Mouse (Mus musculus): Measurements from ENCODE around the gene Pcdh15.

Pcdh15 gene

DNA sequence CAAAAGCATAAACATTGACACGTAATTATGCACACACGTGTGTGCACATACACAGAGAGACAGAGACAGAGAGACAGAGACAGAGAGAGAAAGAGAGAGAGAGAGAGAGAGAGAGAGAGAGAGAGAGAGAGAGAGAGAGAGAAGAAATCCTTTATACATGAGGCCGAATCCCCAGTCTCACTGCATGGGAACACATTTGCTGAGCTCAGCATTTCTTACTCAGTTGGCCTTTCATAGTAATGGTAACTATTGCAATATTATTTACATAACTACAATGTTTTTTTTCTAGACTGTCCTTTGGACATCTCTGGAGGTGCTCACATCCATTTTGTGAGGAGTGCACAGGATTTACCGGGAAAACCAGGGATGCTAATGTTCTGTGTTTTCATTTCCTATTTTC lies 705.9 kb downstream of the Pcdh15 start:
- no peak for DNase-seq (ENCODE audit: extremely low read depth, low read depth, low spot score)

GRCm38 (mm10) chr10:73812311-73812710 lies 713.2 kb downstream of the Pcdh15 start:
- DNase-seq (ENCODE audit: extremely low read depth, low read depth, low spot score) = no peak

DNA sequence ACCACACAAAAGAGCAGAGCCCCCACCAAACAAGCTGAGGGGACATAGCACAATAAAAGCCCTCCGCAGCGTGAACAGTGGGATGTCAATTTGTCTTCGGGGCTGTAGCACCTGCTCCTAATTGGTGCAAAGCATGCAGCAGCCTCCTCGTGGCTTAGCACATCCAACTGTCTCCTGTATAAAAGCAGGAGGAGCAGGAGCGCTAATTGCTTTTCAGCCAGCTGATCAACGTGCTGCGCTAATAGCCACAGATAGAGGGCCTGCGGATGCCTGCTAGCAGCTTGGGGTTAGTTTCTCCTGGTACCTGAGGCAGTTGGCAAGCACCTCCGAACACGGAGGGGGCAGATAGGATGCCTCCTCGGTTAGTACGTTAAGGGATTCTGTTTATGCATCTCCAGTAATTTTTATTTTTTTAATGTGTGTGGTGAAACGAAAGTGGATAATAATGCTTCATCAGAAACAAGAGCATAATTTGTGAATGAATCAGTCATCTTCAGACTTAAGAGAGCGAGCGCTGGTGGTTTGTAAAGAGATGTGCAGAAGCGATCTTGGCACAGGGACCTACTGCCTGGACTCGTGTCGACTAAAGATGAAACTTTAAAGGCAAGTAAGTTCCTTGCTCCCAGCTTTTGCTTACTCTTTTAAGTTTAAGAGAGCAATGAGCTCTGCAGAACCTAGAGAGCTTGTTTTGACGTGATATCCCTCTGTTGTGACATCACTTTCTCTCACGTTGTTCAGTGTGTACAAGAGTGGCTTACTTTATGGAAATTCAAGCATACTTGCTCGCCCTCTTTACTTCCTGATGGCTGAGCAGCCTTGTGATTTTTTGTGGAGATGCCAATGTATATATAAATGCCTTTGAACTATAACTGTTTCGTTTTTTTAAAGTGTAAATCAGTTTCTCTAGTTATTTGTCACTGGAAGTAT lies 722.8 kb downstream of the Pcdh15 start:
- no peak for DNase-seq (ENCODE audit: extremely low read depth, low read depth, low spot score)

DNA sequence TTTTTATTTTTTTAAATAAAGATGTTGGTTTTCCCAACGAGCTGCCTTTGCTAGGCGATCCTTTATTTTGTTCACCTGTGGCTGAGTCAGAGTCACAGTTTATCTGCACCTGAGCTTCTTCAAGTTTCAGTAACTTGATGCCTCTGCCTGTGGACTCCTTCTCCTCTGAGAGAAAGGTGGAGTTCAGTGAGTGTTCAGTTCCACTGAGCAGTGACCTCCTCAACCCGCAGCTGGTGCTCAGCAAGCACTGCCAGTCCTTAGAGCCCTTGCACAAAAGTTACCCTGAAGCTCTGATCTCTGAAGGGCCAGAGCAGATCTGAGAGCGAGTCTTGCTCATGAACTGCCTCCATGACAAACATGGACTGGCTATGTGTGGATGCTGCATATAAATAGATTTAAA lies 724.1 kb downstream of the Pcdh15 start:
- DNase-seq (ENCODE audit: extremely low read depth, low read depth, low spot score) = no peak

GRCm38 (mm10) chr10:73826354-73826753 lies 727.2 kb downstream of the Pcdh15 start:
- no peak for DNase-seq (ENCODE audit: extremely low read depth, low read depth, low spot score)

GRCm38 (mm10) chr10:73828781-73829180 lies 729.6 kb downstream of the Pcdh15 start:
- DNase-seq (ENCODE audit: extremely low read depth, low read depth, low spot score) = no peak

- DNase-seq (ENCODE audit: extremely low read depth, low read depth, low spot score) = no peak
These were observed 745.9 kb downstream of the Pcdh15 start for GRCm38 (mm10) chr10:73844998-73845397.

GRCm38 (mm10) chr10:73862181-73862580 lies 763.0 kb downstream of the Pcdh15 start:
- no peak for DNase-seq (ENCODE audit: extremely low read depth, low read depth, low spot score)

DNA sequence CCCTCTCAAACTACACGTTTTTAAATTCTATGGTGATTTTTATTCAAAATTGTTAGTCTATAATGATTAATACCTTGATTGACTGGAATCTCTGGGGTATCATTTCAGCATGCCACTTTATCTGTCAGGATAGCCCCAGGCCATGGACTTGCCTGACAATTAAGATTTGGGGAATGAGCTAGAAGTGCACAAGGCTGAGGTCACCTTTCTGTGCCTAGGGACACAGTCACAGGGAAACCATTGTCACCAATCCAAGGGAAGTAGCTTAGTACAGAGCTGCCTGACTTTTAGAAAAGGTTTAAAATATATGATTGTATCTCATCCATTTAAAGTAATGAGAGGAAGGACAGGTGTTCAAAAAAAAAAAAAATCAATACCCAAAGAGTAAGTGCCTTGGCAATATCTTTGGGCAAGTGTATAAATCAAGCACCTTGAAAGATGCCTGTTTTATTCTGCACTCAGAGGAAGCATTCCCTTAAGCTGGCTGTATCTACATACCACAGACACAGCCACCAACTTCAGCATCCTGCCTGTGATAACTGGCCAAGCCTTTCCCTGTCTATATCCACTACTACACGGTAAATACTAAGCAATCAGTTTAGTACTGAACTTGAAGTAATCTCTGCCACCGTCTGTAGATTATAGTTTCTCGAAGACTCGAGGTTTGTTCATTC lies 779.0 kb downstream of the Pcdh15 start:
- DNase-seq (ENCODE audit: extremely low read depth, low read depth, low spot score) = no peak

GRCm38 (mm10) chr10:73878729-73879067 lies 779.6 kb downstream of the Pcdh15 start:
- no peak for DNase-seq (ENCODE audit: extremely low read depth, low read depth, low spot score)

- DNase-seq (ENCODE audit: extremely low read depth, low read depth, low spot score) = no peak
These were observed 788.6 kb downstream of the Pcdh15 start for GRCm38 (mm10) chr10:73887771-73888170.

- DNase-seq (ENCODE audit: extremely low read depth, low read depth, low spot score) = no peak
These were observed 793.1 kb downstream of the Pcdh15 start for GRCm38 (mm10) chr10:73892251-73892650.

- no peak for DNase-seq (ENCODE audit: extremely low read depth, low read depth, low spot score)
These were observed 797.0 kb downstream of the Pcdh15 start for GRCm38 (mm10) chr10:73896086-73896607.

DNA sequence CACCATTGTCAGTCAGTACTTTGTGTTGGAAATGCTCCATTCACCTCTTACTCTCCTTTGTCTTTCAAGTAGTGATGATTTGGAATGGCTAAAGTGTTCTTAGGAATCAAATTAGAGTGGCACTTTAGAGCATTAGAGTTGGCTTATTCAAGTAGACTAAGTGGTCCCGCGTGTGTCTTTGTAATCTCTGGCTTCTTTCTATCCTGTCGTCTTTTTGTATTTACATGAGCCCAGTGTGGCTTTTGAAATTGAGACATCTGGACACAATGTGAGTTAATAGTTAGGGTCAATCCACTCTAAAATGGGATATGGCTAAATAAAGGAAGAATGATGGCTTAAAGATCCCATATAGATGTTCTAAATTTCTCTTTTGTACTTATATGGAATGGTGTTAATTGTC lies 800.0 kb downstream of the Pcdh15 start:
- no peak for DNase-seq (ENCODE audit: extremely low read depth, low read depth, low spot score)

DNA sequence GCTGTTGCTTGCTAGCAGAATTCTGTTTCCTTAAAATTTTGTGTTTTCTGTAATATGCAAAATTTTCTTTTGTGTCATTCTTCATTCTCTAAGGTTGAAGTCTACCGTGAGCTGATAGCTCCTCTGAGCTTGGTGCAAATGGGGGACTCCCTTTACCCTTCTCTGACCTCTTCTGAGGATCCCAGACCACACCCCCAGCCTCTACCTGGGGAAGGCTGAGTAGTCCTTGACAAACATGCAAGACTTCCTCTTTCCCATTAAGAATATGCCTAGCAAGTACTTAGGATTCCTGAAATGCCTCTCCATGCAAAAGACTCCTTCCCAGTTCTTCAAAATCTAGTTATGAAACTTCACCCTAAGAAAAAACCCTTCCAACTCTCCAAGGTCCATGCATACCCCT lies 808.5 kb downstream of the Pcdh15 start:
- no peak for DNase-seq (ENCODE audit: extremely low read depth, low read depth, low spot score)

DNA sequence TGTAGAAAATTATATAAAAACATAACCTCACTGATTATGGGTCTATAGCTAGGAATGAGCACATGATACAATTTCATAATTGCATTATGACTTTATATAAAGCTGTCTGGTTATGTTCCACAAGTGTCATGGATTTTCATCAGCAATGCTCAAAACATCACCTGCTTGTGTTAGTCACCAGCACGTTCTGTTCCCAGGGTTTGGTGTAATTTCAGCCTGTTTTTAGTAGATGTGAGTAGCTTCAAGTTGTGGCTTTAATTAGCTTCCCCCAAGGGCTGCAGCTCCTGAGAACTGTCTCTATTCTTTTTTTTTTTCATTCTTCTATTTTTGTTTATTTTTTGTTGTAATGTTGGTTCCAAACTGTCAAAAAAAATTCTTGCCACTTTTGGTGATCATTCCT lies 809.4 kb downstream of the Pcdh15 start:
- no peak for DNase-seq (ENCODE audit: extremely low read depth, low read depth, low spot score)

DNA sequence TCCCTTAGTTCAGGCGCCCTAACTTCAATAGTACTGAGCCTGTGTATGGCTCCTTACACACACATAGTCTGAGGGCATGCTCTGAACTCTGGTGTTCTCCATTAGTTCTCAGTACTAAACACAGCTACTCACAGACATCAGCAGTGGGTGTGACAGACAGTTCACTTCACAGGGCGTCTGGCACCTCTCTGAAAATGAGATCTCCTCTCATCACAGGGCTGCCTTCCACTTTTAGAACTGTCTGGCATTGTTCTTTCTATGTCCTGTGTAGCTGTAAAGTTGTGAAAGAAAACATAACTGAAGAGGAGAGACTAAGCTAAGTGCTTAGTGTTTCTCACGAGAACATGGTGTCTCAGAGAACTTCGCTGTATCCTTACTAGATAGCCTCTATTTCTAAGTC lies 816.0 kb downstream of the Pcdh15 start:
- no peak for DNase-seq (ENCODE audit: extremely low read depth, low read depth, low spot score)

GRCm38 (mm10) chr10:73921579-73921978 lies 822.4 kb downstream of the Pcdh15 start:
- no peak for DNase-seq (ENCODE audit: extremely low read depth, low read depth, low spot score)

DNA sequence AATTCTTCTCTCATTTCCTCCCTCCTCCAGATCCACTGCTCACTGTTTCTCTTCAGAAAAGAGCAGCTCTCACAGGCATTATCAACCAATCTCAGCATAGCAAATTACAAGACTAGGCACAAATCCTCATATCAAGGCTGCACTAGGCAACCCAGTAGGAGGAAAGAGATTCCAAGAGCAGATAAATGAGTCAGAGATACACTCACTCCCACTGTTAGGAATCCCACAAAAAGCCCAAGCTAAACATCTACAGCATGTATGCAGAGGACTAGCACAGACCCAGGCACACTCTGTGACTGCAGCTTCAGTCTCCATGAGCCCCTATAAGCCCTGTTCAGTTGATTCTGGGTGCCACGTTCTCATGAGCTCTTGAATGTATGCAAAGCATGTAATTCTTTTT lies 829.5 kb downstream of the Pcdh15 start:
- DNase-seq (ENCODE audit: extremely low read depth, low read depth, low spot score) = no peak

- DNase-seq (ENCODE audit: extremely low read depth, low read depth, low spot score) = no peak
These were observed 830.6 kb downstream of the Pcdh15 start for GRCm38 (mm10) chr10:73929718-73930117.

- DNase-seq (ENCODE audit: extremely low read depth, low read depth, low spot score) = no peak
These were observed 832.0 kb downstream of the Pcdh15 start for GRCm38 (mm10) chr10:73931185-73931584.

GRCm38 (mm10) chr10:73931996-73932679 lies 833.0 kb downstream of the Pcdh15 start:
- no peak for DNase-seq (ENCODE audit: extremely low read depth, low read depth, low spot score)

Measured in fat pad, adult 2 months (tissue).